Mouse (Mus musculus): ENCODE measurements around the gene Mlh3.

The Mlh3 gene

DNA sequence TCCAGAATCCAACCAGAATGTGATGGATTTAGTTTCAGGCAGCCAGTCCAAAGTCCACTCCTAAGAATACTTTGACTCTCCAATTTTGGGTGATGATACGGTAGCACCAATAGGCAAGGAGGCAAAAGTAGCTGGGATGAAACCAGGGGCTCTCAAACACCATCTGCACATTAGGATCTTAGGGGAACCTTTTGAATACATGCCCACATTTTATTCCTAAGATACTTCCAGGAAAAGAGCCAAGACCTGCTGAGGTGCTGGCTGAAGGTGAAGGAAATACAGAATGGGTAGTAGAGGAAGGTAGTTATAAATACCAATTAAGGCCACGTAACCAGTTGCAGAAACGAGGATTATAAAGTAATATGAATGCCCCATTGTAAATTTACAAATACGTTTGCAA is 11.4 kb upstream of the Mlh3 start:
- in situ Hi-C loops (cut with MboI, MseI), result loop anchor here (5.0 kb wide), 1 partner anchor 109 kb away; no protein-coding TSS in a partner anchor

DNA sequence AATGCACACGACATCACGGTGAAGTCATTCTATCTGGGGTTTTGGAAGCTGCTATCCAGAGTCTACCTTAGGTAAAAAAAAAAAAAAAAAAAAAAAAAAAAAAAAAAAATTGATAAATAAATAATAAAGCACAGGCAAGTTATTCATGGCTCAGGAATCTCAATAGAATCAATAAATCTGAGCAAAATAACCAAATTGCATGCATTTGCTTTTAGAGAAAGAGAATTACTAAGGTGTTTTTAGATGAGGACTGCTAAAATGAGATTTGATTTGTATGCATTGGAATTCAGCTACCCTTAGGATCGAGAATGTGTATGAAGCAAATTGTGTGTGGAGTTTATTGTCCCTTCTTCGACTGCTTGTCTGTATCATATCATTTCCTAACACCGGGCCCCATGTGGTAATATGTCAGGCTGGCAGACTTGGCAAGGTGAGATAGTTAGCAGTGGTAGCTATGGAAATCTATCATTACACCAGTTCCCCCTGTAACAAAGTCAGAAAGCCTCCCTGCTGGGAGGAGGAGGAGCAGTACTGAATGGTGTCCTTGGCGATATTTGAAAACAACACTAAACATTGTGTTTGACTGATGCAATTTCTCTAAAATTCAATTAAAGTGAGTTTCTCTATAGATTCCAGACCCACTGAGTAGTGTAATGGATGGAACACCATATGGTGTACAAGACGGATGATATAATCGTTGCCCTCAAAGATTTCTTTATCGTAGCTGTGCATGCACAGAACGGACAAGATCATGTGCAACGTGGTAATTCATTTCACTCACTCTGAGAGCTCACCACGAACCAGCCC is 10.6 kb upstream of the Mlh3 start:
- in situ Hi-C loops (cut with MboI, MseI), result loop anchor here (5.0 kb wide), 1 partner anchor 109 kb away; no protein-coding TSS in a partner anchor

DNA sequence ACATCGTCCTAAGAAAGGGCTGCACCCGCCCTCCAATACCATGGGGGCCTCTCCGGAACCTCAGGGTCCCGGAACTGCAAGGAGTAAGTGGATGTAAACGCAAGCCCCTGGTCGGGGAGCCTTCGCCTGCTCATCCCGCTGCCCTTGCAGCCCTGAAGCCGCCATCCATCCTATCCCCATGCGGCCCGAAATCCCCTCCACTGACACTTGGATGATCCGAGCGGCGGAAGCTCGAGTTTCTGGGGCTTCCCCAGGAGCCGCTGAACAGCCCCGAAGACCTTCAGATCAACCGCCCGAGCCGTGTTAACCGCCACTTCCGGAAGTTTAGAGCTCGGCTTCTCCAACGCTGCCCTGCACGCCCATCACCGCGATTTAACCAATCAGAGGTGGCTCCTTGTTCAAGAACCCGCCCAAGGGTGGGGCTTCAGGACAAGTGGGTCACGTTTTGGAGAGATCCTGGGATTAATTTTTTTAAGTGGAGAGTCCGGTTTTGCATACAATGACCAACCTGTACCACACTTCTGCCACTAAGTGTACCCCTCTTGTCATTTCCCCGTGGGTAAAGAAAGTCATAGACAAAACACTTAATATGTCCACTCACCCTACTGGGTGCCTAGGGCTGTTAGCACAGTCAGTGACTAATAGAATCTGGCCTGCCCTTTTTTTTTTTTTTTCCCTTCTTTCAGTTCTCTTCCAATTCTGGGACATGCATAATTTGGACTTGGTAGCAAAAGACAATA is 9.9 kb upstream of the Mlh3 start:
- in situ Hi-C loops (cut with MboI, MseI), result loop anchor here (5.0 kb wide), 1 partner anchor 108 kb away; no protein-coding TSS in a partner anchor

DNA sequence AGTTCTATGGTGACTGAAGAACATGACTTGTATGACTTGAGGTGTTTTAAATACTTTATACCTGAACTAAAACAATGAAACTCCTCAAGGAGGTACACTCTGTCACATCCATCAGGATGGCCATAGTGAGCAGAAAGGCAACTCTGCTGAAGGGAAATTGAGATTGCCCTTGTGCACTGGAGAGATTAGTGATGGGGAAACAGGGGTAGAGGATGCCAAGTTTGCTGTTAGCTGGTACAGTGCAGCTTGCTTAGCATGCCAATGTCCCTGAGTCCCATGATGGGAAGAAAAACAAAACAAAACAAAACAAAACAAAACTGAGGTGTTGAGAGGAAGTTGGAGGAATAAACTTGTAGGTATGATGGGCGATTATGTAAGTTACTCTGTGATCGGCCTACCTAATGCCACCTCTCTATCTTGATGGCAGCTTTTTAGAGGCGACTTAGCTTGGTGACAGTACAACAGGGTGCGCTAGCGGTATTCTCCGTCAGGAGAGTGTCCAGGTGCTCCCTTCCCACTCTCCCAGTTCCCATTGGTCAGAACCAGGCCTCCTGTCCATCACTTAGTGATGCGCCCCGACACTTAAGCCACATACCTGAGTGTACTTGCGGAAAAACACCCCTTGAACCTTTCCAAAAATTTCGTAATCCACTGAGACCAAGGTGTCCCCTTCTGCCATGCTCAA is 9.1 kb upstream of the Mlh3 start:
- in situ Hi-C loops (cut with MboI, MseI), result loop anchor here (5.0 kb wide), 1 partner anchor 107 kb away; no protein-coding TSS in a partner anchor

DNA sequence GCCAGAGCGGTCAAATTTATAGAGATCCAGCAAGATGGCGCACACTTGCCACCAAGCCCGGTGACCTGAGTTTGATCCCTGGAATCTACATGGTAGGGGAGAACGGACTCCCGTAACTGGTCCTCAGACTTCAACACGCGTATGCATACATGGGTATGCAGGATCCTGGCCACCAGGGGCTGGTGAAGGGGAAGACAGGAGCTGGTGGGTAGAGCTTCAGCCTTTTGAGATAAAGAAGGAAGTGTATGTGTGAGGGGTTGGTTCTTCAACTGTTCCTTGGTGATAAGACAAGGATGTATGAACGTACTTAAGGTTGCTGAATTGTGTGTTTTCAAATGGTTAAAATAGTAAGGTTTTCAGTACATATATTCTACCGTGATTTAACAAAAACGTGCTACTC is 8.5 kb upstream of the Mlh3 start:
- in situ Hi-C loops (cut with MboI, MseI), result no loop called here

DNA sequence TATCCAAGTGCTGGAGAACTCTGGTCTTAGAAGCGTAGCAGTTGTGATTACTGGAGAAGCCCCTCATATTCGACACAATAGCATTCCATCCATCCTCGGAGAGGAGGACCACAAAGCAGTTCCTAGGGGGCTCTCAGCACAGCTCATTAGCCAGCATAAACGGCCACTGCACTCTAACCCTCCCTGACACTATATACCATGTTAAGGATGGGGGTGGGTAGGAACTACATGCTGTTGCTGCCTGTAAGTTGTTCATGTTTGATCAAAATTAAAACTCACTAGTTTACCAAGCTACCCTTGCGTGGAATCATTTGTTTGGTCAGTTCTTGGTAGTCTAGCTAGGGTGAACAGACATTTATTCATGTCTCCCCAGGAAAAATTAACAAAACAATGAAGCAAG is 5.9 kb upstream of the Mlh3 start:
- in situ Hi-C loops (cut with MboI, MseI), result no loop called here

DNA sequence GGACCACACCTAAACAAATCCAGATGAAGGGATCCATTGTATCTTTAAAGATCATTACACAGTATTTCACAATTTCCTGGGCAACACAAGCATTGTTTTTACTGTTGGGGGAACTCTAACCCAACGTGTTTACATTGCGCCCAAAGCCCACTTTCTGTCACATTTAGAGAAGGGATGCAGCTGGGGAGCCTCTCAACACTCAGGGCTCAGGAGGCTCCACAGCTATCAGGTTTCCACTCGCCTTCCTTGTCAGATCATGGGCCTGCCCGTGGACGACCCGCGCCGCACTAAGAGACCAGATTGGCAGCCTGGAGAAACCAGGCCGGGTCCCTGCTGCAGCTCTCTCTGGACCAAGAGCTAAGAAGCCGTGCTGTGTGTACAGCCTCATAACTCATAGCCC is 3.1 kb upstream of the Mlh3 start:
- in situ Hi-C loops (cut with MboI, MseI), result no loop called here

DNA sequence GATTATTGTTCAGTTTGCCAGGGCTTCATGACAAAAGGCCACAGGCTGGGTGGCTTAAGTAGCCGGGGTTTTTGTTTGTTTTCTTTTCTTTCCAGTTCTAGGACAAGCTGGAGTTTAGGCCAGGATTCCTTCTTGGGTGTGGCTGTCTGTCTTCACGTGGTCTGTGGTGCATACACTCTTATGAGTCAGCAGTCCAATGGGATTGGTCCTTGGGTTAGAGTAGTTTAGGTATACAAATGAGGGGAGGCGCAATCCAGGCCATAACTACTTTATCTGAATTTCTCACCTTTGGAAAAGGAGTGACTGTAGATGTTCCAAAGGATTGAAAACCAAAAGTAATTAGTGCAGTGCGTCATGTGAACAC is 1.4 kb upstream of the Mlh3 start:
- in situ Hi-C loops (cut with MboI, MseI), result no loop called here

DNA sequence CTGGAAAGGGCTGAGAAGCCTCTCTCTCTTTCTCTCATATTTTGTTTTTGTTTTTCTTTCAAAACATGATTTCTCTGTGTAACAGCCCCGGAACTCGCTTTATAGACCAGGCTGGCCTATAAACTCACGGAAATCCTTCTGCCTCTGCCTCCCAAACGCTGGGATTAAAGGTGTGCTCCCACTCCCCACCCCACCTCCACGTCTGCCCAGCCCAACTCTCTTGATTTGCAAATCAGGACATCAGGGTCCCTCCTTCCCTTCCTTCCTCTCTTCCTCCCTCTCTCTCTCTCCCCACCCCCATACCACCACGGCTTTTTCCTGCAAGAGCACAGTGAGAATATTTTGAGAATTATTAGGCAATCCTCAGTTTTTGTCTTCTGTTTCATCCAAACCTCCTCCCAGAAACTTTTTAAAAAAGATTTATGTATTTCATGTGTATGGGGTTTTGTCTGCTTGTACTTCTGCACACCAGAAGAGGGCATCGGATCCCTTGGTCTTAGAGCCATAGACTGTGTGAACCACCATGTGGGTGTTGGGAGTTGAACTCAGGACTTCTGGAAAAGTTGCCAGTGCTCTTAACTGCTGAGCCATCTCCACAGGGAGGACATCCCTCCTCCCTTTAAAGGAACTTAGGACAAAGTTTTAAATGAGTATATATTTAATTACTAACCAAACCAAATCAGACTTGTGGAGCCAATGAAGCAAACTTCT is 888 bp upstream of the Mlh3 start:
- in situ Hi-C loops (cut with MboI, MseI), result no loop called here

DNA sequence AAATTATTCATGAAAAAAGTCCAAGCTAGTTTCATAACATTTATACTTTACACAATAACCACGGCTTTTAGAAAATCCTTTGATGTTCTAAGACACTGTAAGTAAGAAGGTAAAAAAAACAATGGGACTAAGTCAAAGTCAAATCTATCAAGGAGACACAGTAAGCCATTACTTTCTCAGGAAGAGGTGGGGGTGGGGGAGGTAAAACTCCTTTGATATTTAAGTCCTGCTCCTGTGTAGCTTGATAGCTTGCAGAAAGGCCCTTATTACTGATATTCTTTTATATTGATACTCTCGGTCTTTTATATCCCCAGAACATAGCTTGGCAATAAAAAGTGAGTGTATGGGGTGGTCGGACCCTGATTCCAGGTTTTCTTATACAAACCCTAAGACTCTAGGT is 578 bp downstream of the Mlh3 start:
- in situ Hi-C loops (cut with MboI, MseI), result loop anchor here (10.0 kb wide), 1 partner anchor 55 kb away; the partner anchor contains the start of gene Eif2b2

DNA sequence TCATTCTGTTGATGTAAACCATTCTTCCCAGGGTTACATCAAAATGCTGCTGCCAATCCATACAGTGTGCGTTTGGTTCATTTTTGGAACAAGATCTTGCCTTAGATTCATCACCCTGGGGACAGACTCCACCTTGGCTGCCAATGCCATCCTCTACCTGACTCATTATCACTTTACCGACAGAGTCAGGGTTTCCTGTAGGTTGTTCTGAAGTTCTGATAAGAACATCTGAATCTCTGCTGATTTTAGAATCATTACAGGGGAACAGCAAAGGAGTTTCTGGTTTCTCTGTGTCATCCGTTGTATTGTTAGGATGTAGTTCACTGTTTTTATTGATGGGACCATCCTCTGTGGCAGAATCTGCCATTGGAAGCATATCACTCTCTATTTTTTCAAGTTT is 4.2 kb downstream of the Mlh3 start:
- in situ Hi-C loops (cut with MboI, MseI), result loop anchor here (10.0 kb wide), 1 partner anchor 51 kb away; the partner anchor contains the start of gene Eif2b2

DNA sequence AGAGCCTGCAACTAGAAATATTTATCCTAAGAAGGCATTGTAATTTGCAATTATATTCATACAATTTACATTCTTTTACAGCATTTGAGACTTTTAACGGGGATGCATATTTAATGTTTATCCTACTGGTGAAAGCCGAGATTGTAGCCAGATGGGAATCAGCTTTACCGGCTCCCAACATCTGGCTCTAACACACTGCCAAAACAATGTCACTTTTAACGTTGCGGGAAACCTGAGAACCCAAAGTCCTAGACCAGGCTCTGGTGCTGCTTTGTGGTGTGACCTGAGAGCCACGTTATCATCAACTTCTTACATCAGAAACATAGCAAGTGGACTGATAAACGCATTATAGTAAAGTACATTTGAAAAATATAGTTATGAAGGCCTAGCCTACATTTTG is 5.5 kb downstream of the Mlh3 start:
- in situ Hi-C loops (cut with MboI, MseI), result loop anchor here (10.0 kb wide), 1 partner anchor 50 kb away; the partner anchor contains the start of gene Eif2b2

DNA sequence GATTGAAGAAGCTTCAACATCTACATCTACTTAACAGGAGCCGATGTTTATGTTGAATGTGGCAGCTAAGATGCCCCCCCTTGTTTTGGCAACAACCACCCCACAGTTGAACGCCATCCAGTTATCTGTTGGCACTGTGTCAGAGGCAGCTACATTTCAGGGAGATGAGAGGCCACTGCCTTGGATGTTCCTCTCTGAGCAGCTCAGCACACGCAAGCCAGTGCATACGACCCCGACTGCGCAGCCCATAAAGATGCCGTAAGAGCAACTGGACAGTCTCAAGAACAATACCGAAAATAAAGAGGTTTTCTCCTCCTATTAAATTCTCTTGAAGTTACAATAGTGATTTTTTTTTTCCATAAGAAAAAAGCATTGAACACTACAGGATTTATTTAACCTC is 5.9 kb downstream of the Mlh3 start:
- in situ Hi-C loops (cut with MboI, MseI), result loop anchor here (10.0 kb wide), 1 partner anchor 50 kb away; the partner anchor contains the start of gene Eif2b2

DNA sequence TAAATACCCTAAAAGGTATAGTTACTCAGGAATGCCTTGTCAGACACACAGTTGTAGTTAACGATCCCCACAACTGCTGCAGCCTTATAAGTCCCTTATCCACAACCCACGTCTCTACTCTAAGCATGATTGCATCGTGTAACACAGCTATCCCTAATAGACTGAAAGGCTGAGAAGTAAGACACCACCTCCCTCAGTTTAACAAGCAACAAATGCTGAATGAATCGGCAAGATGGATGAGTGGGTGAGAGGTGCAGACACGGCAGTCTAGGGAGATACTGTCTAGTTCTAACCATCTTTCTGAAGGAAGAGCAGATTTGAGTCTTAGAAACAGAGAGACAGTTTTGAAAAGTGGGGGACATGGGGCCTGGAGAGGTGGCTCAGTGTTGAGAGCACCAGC is 7.2 kb downstream of the Mlh3 start:
- in situ Hi-C loops (cut with MboI, MseI), result loop anchor here (10.0 kb wide), 1 partner anchor 48 kb away; the partner anchor contains the start of gene Eif2b2

DNA sequence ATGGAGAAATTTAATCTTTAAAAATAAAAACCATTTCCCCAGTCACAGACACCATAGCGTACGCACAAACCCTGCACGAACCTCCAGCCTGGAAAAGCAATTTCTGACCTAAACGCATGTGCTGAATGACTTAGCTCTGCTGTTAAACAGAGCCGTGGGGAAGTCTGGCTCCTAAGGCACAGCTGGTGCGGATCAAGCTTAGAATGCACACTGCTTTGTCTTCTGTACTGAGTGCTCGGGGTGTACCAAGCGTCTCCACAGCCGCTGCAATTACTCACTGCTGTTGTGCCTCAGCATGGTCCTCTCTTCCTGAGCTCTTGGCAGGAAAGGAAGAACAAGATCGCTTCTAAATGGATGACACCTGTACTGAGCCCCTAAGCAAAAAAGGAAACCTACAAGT is 7.9 kb downstream of the Mlh3 start:
- in situ Hi-C loops (cut with MboI, MseI), result loop anchor here (10.0 kb wide), 1 partner anchor 48 kb away; the partner anchor contains the start of gene Eif2b2

DNA sequence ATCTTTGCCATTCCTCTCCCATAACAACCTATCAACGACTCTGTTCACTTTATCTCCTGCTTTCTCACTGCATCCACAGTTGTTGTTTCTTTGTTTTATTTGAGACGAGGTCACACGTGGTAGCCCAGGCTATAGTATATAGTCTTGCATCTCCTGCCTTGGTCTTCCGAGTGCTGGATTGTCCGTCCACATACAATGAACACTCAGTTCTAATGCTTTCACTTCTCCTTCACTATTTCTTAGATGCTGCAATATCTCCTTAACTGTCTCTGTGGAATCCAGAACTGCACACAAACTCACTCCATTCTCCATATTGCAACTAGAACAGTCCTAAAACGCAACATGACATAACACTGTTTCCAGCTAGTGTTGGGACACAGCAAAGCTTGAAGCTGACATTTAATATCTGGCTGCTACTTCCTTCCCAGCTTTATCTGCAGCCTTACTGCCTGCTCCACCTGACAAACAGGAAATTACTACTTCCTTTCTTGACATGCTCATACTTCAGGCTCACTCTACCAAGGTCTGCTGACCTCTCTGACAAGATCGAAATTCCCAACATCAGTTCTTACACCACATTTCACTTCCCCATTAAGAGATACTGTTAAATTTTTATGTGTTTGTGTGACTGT is 13.3 kb downstream of the Mlh3 start:
- in situ Hi-C loops (cut with MboI, MseI), result no loop called here

DNA sequence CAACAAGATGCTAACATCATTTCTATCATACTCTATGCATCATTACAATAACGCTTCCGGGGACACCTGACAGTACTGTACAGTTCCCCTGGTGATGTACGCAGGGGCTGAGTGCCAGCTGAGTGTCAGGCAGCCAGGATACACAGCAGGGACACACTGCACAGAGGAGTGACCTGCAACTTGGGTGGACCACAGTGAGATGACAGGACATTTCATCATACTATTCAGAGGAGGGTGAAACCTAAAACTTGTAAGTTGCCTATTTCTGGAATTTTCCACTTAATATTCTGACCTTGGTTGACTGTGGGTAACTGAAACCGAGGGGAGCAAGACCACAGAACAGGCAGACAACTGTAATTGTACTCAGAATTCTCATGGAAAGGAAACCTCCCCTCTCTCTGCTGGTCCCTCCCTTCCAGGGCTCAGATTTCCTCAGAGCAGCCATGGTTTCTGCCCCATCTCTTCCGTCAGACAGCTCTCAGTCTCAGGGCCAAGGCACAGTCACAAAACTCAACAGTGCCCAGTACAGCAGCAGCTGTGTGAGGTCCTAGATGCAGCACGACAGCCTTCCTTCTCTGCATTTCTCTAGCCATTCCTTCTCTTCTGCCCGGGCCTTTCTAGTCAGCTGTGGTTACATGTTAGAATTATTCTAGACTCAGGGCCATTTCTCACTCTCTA is 14.2 kb downstream of the Mlh3 start:
- in situ Hi-C loops (cut with MboI, MseI), result no loop called here

DNA sequence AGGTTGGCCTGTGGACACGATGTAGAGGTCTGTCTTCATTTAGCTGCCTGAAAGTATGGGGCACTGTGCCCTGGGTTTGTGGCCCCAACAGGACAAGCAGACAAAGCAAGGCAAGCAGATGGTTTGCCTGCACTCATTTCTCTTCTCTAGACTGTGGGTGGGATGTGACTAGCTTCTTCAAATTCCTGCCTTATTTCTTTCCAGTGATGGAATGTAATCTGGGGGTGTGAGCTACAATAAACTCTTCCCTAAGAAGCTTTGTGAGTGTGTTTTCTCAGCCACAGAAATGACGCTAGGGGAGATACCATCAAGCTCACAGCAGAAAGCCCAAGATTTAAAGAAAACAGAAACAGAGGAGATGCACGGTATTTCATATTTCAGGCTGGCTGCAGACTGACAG is 18.3 kb downstream of the Mlh3 start:
- in situ Hi-C loops (cut with MboI, MseI), result no loop called here

DNA sequence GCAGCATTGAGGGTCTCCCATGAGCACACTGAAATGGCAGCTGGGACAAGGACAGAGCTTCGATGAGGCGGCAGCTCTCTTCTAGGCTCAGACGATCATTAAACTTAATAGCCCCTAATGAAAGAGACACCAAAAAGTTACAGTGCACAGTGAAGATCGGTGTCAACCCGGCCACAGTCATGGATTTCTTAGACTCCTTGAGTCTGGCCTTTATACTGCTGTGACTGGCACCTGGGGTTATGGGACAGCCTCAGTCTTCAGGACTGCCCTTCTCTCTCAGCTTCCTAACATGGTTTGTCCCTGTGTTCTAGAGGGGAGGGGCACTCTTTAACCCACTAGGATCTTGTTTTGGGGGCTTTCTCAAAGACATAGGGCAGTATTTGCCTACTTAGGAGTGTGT is 32.8 kb downstream of the Mlh3 start:
- in situ Hi-C loops (cut with MboI, MseI), result no loop called here

Measured in T-helper 1 cell (primary cell).